Mouse (Mus musculus) CH12.LX (cell line): Measurements from ENCODE around the gene Dnajc25.

Experiments used
- CHD2 ChIP-seq: IDR thresholded peaks from 2 replicates; pipeline ENCODE4 v1.6.1; 2011; ENCODE audit warnings: low read length, improper control_type of control experiment
- CTCF ChIP-seq, 2 experiments: IDR thresholded peaks in 1 of 2; conservative IDR thresholded peaks in 1 of 2; 2 replicates each; pipeline ENCODE4 v1.5.1; 2011 to 2012; ENCODE audit warnings: low read depth in 2 of 2, low read length in 2 of 2, improper control_type of control experiment in 1 of 2, inconsistent platforms in 1 of 2, mild to moderate bottlenecking in 1 of 2, moderate library complexity in 1 of 2
- GABPA ChIP-seq: IDR thresholded peaks from 2 replicates; pipeline ENCODE4 v1.6.1; 2012; ENCODE audit warnings: low read depth, low read length, improper control_type of control experiment, inconsistent platforms; ENCODE audit not compliant: insufficient replicate concordance
- MAFK ChIP-seq: IDR thresholded peaks from 2 replicates; pipeline ENCODE4 v1.6.1; 2011; ENCODE audit warnings: low read length, improper control_type of control experiment; ENCODE audit not compliant: insufficient replicate concordance
- MEF2A ChIP-seq: IDR thresholded peaks from 2 replicates; pipeline ENCODE4 v1.6.1; 2014; ENCODE audit warnings: low read depth, mild to moderate bottlenecking, inconsistent platforms, low read length, improper control_type of control experiment, borderline replicate concordance
- MYC ChIP-seq: IDR thresholded peaks from 2 replicates; pipeline ENCODE4 v1.6.1; 2011; ENCODE audit warnings: low read depth, mild to moderate bottlenecking, improper control_type of control experiment, low read length
- NELFE ChIP-seq: IDR thresholded peaks from 2 replicates; pipeline ENCODE4 v1.6.1; 2011; ENCODE audit warnings: low read depth, low read length, improper control_type of control experiment
- POLR2A ChIP-seq: IDR thresholded peaks from 2 replicates; pipeline ENCODE4 v1.6.1; 2011; ENCODE audit warnings: low read depth, mild to moderate bottlenecking, improper control_type of control experiment, low read length
- POLR2AphosphoS2 ChIP-seq: IDR thresholded peaks from 2 replicates; pipeline ENCODE4 v1.6.1; 2011; ENCODE audit warnings: low read depth, low read length, improper control_type of control experiment
- SMC3 ChIP-seq: IDR thresholded peaks from 2 replicates; pipeline ENCODE4 v1.6.1; 2011; ENCODE audit warnings: low read depth, low read length, improper control_type of control experiment
- TBP ChIP-seq: conservative IDR thresholded peaks from 2 replicates; pipeline ENCODE4 v1.6.1; 2011; ENCODE audit warnings: low read depth, low read length, improper control_type of control experiment
- TCF12 ChIP-seq: IDR thresholded peaks from 2 replicates; pipeline ENCODE4 v1.6.1; 2014; ENCODE audit warnings: low read depth, mild to moderate bottlenecking, inconsistent platforms, low read length, improper control_type of control experiment
- USF1 ChIP-seq: IDR thresholded peaks from 2 replicates; pipeline ENCODE4 v1.6.1; 2014; ENCODE audit warnings: low read depth, mild to moderate bottlenecking, inconsistent platforms, low read length, improper control_type of control experiment
- ZKSCAN1 ChIP-seq: IDR thresholded peaks from 2 replicates; pipeline ENCODE4 v1.6.1; 2012; ENCODE audit warnings: low read depth, inconsistent platforms, low read length, improper control_type of control experiment, borderline replicate concordance

DNA sequence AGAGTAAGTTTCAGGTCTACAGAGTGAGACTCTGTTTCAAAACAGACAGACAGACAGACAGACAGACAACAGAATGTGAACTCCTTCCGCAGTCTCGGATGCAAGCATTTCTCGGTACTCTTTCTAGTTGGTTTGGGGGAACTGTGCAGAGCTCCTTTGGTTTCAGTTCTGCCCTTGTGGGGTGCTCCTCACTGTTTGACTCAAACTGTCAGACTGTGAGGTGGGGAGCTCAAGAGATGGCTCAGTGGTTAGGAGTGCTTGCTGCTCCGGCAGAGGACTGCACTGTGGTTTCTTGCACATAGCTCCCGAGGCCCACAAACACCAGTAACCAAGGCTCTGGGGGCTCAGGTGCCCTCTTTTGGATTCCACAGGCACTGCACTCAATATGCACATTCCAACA is 48.2 kb downstream of the Dnajc25 start:
- no peak for TF ChIP-seq MYC
- no peak for TF ChIP-seq POLR2A
- TF ChIP-seq CTCF (conservative IDR thresholded peaks at IDR 0.05 in 1 of 2, IDR thresholded peaks at IDR 0.05 in 1 of 2; ENCODE audit: low read depth in 2 of 2, low read length in 2 of 2) = peak in 1 of 2 experiments; percentile 9; a peak in 1 of 4 replicates
- TF ChIP-seq POLR2AphosphoS2 = no peak
- TF ChIP-seq TCF12 = no peak
- TF ChIP-seq GABPA = no peak
- TF ChIP-seq MEF2A = no peak
- TF ChIP-seq ZKSCAN1 = no peak
- no peak for TF ChIP-seq USF1
- no peak for TF ChIP-seq TBP
- no peak for TF ChIP-seq CHD2
- TF ChIP-seq NELFE = no peak
- TF ChIP-seq MAFK = no peak
- no peak for TF ChIP-seq SMC3
